Mouse (Mus musculus) neutrophil, adult 83 days (primary cell): ENCODE results near the gene Dedd. TPM values are rescaled to one million over a fixed set of nuclear protein-coding genes. Genes with fewer than 3 reads are reported as not detected.

Experiments
- total RNA-seq, 2 experiments: library from RNA; stranded (reverse); gene quantifications; one replicate each; pipeline ENCODE4 v1.2.4; 2023

The Dedd gene
- 10 to 100 TPM; 27.2 to 28.6 TPM for total RNA-seq

DNA sequence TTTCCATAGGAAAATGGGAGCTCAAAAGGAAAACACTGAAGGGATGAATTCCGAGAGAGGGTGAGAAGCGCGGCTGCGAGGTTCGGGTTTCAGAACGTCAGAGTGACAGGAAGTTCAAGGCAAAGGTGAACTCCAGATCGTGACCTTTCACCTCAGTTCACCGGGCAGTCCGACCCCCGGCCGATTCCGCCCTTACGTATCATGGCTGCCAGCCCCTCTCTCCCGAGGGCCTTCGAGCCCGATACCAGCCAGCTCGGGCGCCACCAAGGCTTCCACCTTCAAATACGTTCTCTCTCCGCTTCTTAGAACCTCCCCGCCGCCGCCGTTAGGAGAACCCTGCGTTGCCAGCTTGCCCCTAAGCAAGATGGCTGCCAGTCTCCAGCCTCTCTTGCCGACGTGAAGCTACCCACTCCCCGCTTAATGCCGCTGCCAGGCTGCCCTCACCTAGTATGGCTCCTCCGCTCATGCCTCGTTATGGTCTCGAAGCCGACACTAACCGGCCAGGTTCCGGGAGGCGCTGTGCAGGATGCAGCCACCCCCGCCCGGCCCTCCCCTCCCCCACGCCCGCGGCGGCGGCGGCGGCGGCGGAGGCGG is at the start of gene Dedd:
Gene Dedd (plus strand): TSS at position 307 of the 594 bp plus-strand sequence.

DNA sequence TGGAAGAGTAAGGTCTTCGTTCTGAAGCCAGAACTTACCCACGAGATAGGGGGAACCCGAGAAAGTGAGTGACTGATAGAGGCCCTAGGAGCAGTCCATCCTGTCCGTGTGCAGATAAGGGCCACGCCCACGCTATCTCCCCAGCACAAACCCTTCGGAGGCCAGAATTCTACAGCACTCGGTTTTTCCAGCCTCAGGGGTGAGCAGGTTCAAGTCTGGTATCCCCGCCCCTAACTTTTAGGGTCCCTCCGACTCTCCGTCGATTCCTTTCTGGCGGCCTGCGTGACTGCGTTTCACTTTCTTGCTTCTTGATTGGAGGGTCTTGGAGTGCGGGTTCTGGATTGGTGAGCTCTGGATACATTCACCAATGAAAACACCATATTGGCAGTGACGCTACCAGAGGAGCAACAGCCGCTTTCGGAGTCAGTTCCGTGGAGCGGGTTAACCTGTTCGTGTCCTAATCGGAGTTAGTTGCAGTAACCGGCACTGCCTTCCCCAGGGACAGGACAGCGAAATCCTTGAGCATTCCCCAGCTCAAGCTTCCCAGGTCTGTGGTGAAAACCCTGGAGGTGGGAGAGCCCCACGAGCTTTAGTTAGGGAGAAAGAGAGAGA is 47.9 kb upstream of the Dedd start, which contains the start of gene Ppox:
Gene Ppox (minus strand): TSS at position 271 of the 612 bp plus-strand sequence.

DNA sequence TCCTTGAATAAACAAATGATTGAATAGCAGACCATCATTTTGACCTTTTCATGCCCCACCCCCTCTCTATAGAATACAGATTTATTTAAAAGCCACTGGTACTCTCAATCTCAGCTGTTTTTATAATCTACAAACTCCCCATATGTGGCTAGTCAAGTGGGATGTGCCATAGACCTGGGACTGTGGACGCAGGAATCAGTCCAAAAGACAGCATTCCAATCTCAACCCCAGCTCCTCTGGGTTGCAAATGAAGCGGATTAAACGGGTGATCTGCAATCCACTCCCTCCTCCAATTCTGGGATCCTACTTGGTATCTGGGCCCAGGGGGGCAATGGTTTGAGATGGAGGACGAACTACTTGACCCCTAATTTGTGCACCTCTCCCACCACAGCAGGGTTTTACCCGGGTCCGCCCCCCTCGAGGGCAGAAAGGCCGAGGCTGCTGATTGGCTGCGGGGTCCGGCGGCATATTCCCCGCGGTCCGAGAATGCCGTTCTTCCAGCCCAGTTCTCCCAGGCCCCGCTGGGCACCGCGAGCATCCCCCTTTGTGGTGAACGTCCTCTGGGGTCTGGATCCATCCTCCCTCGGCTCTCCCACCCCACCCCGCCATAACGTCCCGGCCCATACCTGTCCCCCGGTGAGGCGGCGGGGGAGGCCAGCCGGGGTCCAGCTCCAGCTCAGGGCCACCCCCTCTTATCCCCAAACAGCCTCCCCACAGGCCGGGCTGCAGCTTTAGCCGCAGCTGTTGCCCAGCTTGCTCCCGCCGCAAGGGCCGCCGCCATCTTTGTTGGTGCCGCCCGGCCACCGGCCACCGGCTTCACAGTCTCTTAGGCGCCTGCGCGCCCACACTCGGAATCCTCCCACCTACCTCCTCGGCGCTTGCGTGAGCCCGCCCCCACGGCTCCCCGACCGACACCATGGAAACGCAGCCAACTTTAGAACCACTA is 41.5 kb upstream of the Dedd start, which contains the start of gene Usp21:
Gene Usp21 (minus strand): TSS at position 856 of the 946 bp plus-strand sequence.

DNA sequence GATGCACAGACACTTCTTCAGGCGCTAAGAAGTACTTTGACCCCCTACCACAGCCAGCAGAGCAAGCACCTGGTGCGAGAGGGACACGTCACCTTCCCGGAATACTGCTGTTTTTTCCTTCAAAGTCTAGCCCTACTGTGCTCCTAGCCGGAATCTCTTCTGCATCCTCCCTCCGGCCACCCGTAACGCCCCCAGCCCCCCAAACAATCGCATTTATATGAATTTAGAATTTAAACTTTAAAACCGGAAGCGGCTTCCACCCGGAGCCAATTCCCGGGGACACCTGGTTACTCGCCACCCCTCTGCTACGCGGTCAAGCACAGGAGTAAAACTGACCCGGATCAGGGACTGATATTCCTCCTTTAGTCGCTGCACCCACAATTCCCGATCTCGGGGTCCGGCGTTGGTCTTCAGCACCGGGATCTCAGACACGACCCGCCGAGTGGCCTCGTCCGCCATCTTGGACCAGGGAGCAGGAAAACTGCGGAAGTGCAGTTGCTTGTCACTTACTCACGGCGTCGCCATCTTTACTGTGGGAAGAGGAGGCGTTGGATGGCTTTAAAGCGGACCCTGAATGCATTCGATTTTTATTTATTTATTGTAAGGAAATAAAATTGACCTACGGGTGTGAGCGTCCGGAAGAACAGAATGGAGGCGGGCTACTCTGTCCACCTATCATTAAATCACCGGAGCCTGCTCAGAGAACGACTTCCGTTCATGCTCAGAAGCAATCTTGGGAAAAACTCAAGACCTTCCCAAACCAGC is 34.5 kb upstream of the Dedd start, which contains the start of gene Ufc1:
Gene Ufc1 (minus strand): TSS at position 727 of the 765 bp plus-strand sequence.

DNA sequence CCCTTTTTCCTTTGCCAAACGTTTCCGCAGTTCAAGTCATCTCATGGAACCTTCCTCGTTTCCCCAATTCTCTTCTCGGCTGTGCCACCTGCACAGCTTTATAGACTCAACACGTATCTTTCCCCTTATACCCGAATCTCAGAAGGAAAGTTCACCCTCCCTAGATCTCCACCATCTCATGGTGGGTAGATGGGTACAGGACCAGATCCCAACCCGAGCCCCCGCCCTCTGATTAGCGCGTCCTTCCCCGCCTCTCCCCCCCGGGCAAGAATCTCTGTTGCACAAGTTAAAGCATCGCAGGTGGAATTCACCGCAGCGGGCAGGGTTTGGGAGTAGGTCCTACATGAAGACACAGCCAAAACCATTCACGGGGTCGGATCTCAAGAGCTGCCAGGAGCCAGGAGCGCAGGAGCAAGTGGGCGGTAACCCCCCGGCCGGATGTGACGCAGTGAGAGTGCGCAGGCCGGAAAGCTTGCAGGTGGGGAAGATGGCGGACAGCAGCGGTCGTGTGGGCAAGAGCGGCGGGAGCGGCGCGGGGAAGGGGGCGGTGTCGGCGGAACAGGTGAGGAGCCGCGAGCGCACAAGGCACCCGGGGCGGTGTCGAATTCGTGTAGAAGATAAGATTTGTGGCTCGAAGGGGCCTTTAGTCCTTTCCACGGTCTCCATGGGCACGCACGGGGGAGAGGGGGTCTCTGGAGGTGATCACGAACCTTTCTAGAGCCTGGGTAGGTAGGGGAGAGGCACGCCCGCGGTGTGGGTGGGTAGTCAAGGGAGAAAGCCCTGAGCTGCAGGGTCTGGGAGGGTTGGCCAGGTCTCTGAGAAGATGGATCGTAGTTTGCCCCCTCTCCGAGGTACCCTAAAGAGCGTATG is 16.5 kb downstream of the Dedd start, which contains the start of the genes Nit1 and Pfdn2:
Gene Nit1 (minus strand): TSS at position 422 of the 870 bp plus-strand sequence.
Gene Pfdn2 (plus strand): TSS at position 446 of the 870 bp plus-strand sequence.

DNA sequence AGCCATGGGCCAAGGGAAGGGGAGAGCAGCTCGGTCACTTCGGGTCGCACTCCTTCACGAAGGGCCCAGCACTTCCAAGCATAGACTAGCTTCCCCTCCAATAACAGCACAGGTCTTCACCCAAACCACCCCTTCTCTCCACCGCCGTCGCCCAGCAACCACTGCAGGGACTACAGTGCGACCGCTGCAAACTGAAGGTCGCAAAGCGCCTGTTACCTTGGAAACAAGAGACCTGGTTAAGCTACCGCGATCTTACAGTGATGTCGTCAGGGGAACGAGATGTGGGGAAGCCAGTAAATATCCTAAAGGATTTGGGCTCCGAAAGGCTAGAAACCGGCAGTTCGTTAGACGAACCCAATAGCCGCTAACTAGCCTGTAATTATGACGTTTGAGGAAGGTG is 31.7 kb downstream of the Dedd start, which contains the start of gene Klhdc9:
Gene Klhdc9 (minus strand): TSS at position 143 of the 400 bp plus-strand sequence.

DNA sequence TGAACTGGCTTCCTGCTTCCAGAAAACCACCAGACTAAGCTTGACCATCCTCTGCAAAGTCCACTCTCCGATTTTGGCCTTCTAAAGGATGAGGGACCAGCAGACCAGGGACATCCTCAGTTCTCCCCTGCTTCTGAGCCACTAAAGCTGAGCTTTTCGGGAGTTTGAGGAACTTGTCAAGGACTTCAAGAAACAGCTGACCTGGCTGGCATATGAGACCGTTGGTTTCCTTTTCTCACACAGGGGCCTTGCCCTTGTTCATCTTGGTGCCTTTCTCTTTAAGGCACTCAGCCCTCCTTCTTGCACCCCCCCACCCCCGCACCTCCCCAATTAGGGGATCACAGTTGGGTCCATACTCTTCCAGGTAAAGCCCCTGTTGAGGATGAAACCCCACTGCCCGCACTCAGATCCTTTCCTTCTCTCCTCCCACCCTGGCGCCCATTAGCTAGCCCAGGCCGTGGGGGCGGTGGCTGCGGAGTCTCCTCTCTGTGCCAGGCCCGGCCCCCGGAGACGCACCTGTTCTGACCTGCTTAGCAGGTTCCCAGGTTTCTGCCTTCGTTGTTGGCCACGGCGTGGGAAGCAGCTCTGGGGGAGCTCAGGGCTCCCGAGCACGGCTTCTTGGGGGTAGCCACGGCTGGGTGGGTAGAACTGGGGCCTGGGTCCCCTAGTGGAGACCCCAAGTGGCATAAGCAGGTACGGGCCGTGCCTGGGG is 41.1 kb downstream of the Dedd start, which contains the start of gene Nectin4:
Gene Nectin4 (plus strand): TSS at position 255 of the 712 bp plus-strand sequence.

DNA sequence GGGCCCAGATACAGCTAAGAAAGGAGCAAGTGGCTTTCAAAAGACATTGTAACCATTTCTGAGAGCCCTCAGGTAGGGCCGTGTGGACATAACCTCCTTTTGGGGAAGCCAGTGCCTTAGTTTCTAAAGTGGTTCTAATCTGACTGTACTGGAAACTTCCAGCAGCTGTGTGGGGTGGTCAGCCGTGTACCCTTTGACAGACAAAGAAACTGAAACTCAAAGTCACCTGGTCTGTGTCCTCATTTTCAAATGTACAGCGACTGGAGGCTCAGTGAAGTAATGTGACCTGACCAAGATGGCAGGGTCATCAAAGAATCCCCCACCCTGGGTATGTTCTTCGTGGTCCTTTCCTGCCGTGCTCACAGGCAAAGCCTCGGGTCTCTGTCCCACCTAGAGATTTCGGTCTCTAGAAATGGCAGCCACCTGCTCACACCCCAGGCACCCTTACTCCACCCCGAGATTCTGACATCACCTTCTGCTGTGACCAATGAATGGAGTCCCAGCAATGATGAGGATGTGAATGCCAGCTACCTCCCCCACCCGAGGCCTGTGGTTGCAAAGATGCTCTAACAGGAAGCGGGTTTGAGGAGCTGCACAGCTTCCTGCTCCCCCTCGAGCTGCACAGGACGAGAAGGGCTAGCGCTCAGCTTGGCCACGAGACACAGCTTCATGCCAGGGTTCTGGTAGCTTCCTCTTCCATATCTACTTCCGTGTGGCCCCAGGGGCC is 59.6 kb downstream of the Dedd start, which contains the start of gene Arhgap30:
Gene Arhgap30 (plus strand): TSS at position 579 of the 727 bp plus-strand sequence.

Other genes with a start within 250 kb of the Dedd start
- gene Cfap126, start 215.2 kb upstream of the Dedd start, total RNA-seq: under 1 TPM in 1 of 2 experiments, not detected in 1; 0.48 TPM
- 10 to 100 TPM; 90.5 to 99.9 TPM for gene Sdhc, start 178.5 kb upstream of the Dedd start, total RNA-seq
- not detected for gene Mpz, start 178.4 kb upstream of the Dedd start, total RNA-seq
- gene Pcp4l1, start 132.9 kb upstream of the Dedd start, total RNA-seq: 1 to 10 TPM in 1 of 2 experiments, under 1 TPM in 1; 0.44 to 1.1 TPM
- not detected for gene Nr1i3, start 115.2 kb upstream of the Dedd start, total RNA-seq
- 10 to 100 TPM; 12.6 to 13.3 TPM for gene Tomm40l, start 106.6 kb upstream of the Dedd start, total RNA-seq
- not detected for gene Apoa2, start 104.1 kb upstream of the Dedd start, total RNA-seq
- gene Fcer1g, start 94.8 kb upstream of the Dedd start, total RNA-seq: 1,000 to 10,000 TPM in 1 of 2 experiments, 100 to 1,000 TPM in 1; 983 to 1,080 TPM
- gene Adamts4, start 78.7 kb upstream of the Dedd start, total RNA-seq: not detected
- 100 to 1,000 TPM in 1 of 2 experiments, 10 to 100 TPM in 1; 98.7 to 109 TPM for gene Ndufs2, start 77.8 kb upstream of the Dedd start, total RNA-seq
- gene B4galt3, start 58.8 kb upstream of the Dedd start, total RNA-seq: 100 to 1,000 TPM; 117 to 119 TPM
- 10 to 100 TPM; 80.1 to 81.5 TPM for gene Ppox, start 48.0 kb upstream of the Dedd start, total RNA-seq
- 10 to 100 TPM; 31.7 to 36.2 TPM for gene Usp21, start 41.2 kb upstream of the Dedd start, total RNA-seq
- gene Ufc1, start 34.1 kb upstream of the Dedd start, total RNA-seq: 10 to 100 TPM; 46.1 to 47.0 TPM
- gene Nit1, start 16.5 kb downstream of the Dedd start, total RNA-seq: 10 to 100 TPM; 16.6 to 23.2 TPM
- 10 to 100 TPM; 30.1 to 30.6 TPM for gene Pfdn2, start 16.5 kb downstream of the Dedd start, total RNA-seq
- not detected for gene Klhdc9, start 31.7 kb downstream of the Dedd start, total RNA-seq
- 1 to 10 TPM; 1.1 to 1.5 TPM for gene Nectin4, start 41.0 kb downstream of the Dedd start, total RNA-seq
- 100 to 1,000 TPM; 193 to 235 TPM for gene Arhgap30, start 59.8 kb downstream of the Dedd start, total RNA-seq
- 10 to 100 TPM; 77.5 to 86.2 TPM for gene Usf1, start 82.2 kb downstream of the Dedd start, total RNA-seq
- 1 to 10 TPM; 4.2 to 10.0 TPM for gene Tstd1, start 89.7 kb downstream of the Dedd start, total RNA-seq
- gene F11r, start 108.4 kb downstream of the Dedd start, total RNA-seq: 1 to 10 TPM in 1 of 2 experiments, under 1 TPM in 1; 0.18 to 1.3 TPM
- 1 to 10 TPM; 3.3 to 5.0 TPM for gene Alyref2, start 174.3 kb downstream of the Dedd start, total RNA-seq
- not detected for gene Itln1, start 206.1 kb downstream of the Dedd start, total RNA-seq
- gene Cd244a, start 230.0 kb downstream of the Dedd start, total RNA-seq: 10 to 100 TPM in 1 of 2 experiments, 1 to 10 TPM in 1; 7.8 to 14.4 TPM